Mouse (Mus musculus) kidney, adult 2 months (tissue): ENCODE measurements around the gene Pimreg.

Experiments
- CTCF ChIP-seq: fragments of 200-500 bp; conservative IDR thresholded peaks from 2 replicates; pipeline ENCODE4 v1.5.1; 2011; ENCODE audit warnings: low read depth, mild to moderate bottlenecking, control low read depth, low read length, moderate library complexity, mixed read lengths; ENCODE audit not compliant: insufficient read depth, insufficient read length
- POLR2A ChIP-seq: fragments of 200-500 bp; IDR thresholded peaks from one replicate; pipeline ENCODE4 v1.6.1; 2011; ENCODE audit warnings: low read depth, low read length, control low read depth

GRCm38 (mm10) chr11:72060416-72060815 lies 18.6 kb downstream of the Pimreg start:
- TF ChIP-seq CTCF (no peak), POLR2A (no peak)
